Mouse (Mus musculus): ENCODE data around the gene Axin2. TPM values are rescaled to one million over a fixed set of nuclear protein-coding genes. Genes with fewer than 3 reads are reported as not detected.
A peak's percentile ranks its signal among the peaks of the same experiment; 100 is the strongest.

Axin2 gene
- total and polyA plus RNA-seq, 2 experiments = 3.2 to 5.8 TPM

DNA sequence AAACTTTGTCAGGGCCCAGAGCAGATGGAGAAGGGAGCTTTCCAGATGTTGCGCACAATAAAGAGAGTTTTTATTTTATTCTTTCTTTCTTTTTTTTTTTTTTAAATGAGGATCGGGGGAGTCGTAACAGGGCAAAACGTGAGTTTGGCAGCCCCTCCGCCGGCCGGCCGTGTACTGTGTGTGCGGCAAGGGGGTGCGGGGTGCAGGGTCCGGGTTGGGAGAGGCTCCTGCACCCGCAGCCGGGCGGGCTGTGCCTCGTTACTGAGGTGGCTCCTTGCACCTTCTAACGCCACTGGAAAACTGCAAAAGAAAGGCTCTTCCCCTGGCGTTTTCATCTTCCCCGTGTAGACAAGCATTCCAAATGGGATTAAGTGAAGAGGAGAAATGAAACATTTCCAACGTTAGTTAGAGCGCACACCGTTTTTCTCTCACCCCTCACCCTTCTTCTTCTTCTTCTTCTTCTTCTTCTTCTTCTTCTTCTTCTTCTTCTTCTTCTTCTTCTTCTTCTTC is 28.2 kb upstream of the Axin2 start:
- H3K36me3 ChIP-seq (ENCODE audit: control insufficient read depth, insufficient read depth, low read length) = no peaks in the 10 kb centered on the region
- no peak overlapping the region for H3K27ac ChIP-seq (replicated peaks; ENCODE audit: insufficient read depth, low read depth, low read length)
- no peak overlapping the region for H3K9ac ChIP-seq (ENCODE audit: low read depth, low read length)
- H3K4me1 ChIP-seq (ENCODE audit: control insufficient read depth, insufficient read depth, low read length) = no peaks in the 10 kb centered on the region; the same call in 1 of the 2 replicates
- TF ChIP-seq CTCF (IDR thresholded peaks at IDR 0.05; ENCODE audit: low read depth, low read length) (no peak), POLR2A (IDR thresholded peaks at IDR 0.05; ENCODE audit: extremely low read depth, insufficient read depth, low read length) (no peak)
- H3K27me3 ChIP-seq (ENCODE audit: control insufficient read depth, insufficient read depth, low read length) = no peaks in the 10 kb centered on the region
- H3K4me3 ChIP-seq (ENCODE audit: insufficient read depth, low read depth, low read length) = no peak overlapping the region
- no peak for DNase-seq (ENCODE audit: extremely low read depth, low read depth, low spot score)
- no peaks in the 10 kb centered on the region for H3K79me2 ChIP-seq (ENCODE audit: control insufficient read depth, insufficient read depth, low read length)
- WGBS = 32% methylated on average over 21 of the region's 21 CpGs

DNA sequence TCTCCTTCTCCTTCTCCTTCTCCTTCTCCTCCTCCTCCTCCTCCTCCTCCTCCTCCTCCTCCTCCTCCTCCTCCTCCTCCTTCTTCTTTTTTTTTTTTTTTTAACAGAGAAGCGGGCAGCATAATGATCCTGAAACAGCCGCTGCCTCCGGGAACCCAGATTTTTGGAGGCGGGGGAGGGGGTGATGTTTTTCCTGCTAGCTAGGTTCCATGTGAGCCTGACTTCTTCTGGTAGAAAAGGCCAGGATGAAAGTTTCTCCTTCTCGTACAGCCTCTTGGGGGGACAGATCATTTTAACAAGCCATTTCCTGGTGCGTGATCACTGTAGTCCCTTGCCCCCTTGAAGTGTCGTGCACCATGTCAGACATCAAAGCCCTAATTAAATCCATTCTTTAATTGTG is 27.7 kb upstream of the Axin2 start:
- DNase-seq (ENCODE audit: extremely low read depth, low read depth, low spot score) = no peak
- 83% methylated on average over 6 of the region's 7 CpGs for WGBS
- Histone ChIP-seq H3K4me1 (ENCODE audit: control insufficient read depth, insufficient read depth, low read length) (no peaks in the 10 kb centered on the region; the same call in 1 of the 2 replicates), H3K4me3 (ENCODE audit: insufficient read depth, low read depth, low read length) (no peak overlapping the region), H3K9ac (ENCODE audit: low read depth, low read length) (no peak overlapping the region), H3K79me2 (ENCODE audit: control insufficient read depth, insufficient read depth, low read length) (no peaks in the 10 kb centered on the region), H3K27ac (replicated peaks; ENCODE audit: insufficient read depth, low read depth, low read length) (no peak overlapping the region), H3K27me3 (ENCODE audit: control insufficient read depth, insufficient read depth, low read length) (no peaks in the 10 kb centered on the region), H3K36me3 (ENCODE audit: control insufficient read depth, insufficient read depth, low read length) (no peaks in the 10 kb centered on the region)
- no peak for TF ChIP-seq CTCF (IDR thresholded peaks at IDR 0.05; ENCODE audit: low read depth, low read length)
- TF ChIP-seq POLR2A (IDR thresholded peaks at IDR 0.05; ENCODE audit: extremely low read depth, insufficient read depth, low read length) = no peak

DNA sequence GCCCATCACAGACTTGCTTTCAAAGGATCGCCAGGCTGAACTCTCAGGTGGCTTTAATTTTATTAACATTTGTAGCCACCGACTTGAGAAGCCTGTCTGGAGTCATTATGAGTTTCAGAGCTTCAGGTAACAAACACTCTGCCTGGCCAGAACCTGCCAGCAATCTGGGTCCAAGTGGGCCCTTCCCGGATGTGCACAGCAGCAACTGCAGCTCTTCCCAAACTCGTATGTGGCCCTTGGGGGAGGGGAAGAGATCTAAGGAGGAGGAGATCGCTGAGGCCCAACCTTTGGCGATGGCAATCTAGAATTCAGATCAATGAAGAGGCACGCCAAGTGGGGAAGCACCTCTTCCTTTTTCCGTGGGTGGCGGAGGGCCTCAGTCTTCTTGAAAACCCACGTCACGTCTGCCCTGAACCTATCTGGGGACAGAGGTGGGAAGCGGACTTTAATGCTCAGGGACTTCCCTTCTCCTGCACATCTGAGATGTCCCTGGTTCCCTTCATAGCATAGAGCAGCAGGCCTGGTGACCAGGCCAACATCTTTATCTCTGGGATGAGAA is 26.8 kb upstream of the Axin2 start:
- H3K79me2 ChIP-seq (ENCODE audit: control insufficient read depth, insufficient read depth, low read length) = no peaks in the 10 kb centered on the region
- DNase-seq (ENCODE audit: extremely low read depth, low read depth, low spot score) = no peak
- no peak overlapping the region for H3K27ac ChIP-seq (replicated peaks; ENCODE audit: insufficient read depth, low read depth, low read length)
- H3K27me3 ChIP-seq (ENCODE audit: control insufficient read depth, insufficient read depth, low read length) = no peaks in the 10 kb centered on the region
- TF ChIP-seq POLR2A (IDR thresholded peaks at IDR 0.05; ENCODE audit: extremely low read depth, insufficient read depth, low read length) (no peak), CTCF (IDR thresholded peaks at IDR 0.05; ENCODE audit: low read depth, low read length) (no peak)
- H3K36me3 ChIP-seq (ENCODE audit: control insufficient read depth, insufficient read depth, low read length) = no peaks in the 10 kb centered on the region
- H3K4me1 ChIP-seq (ENCODE audit: control insufficient read depth, insufficient read depth, low read length) = no peaks in the 10 kb centered on the region; the same call in 1 of the 2 replicates
- H3K4me3 ChIP-seq (ENCODE audit: insufficient read depth, low read depth, low read length) = no peak overlapping the region
- H3K9ac ChIP-seq (ENCODE audit: low read depth, low read length) = no peak overlapping the region
- WGBS = 80% methylated on average over 12 of the region's 12 CpGs

DNA sequence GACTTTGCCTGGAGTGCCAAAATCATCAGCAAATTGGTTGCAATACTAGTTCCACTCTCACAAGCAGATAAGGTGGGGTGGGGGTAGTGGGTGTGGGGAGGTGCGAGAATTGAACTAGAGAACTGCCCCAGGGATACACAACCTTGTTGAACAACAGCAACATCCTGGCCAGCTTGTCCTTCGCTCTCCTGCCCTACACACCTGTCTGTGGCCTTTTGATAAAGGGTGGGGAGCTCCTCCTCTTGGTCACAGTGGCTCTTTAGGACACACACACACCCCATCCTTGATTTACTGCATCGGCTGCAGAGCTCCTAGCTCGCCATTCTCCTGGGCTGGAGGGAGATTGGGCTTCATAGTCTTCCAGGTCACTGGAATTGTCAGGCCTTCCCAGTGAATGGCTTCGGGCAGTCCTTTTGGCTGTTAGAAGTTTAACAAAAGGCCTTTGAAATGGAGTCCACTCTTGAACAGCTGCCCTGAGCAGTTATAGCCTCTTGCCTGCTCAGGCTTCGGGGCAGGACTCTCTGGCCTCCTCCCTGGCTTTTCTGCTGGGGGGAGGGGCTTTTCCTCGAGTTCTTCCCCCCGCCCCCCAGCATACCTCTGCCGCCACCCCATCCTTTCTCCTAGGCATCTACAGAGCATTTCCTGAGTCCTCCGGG is 26.2 kb upstream of the Axin2 start:
- no peaks in the 10 kb centered on the region for H3K27me3 ChIP-seq (ENCODE audit: control insufficient read depth, insufficient read depth, low read length)
- no peak overlapping the region for H3K27ac ChIP-seq (replicated peaks; ENCODE audit: insufficient read depth, low read depth, low read length)
- 82% methylated on average over 10 of the region's 10 CpGs for WGBS
- no peak overlapping the region for H3K9ac ChIP-seq (ENCODE audit: low read depth, low read length)
- TF ChIP-seq CTCF (IDR thresholded peaks at IDR 0.05; ENCODE audit: low read depth, low read length) (no peak), POLR2A (IDR thresholded peaks at IDR 0.05; ENCODE audit: extremely low read depth, insufficient read depth, low read length) (no peak)
- no peaks in the 10 kb centered on the region; the same call in 1 of the 2 replicates for H3K4me1 ChIP-seq (ENCODE audit: control insufficient read depth, insufficient read depth, low read length)
- H3K4me3 ChIP-seq (ENCODE audit: insufficient read depth, low read depth, low read length) = no peak overlapping the region
- no peaks in the 10 kb centered on the region for H3K36me3 ChIP-seq (ENCODE audit: control insufficient read depth, insufficient read depth, low read length)
- no peak for DNase-seq (ENCODE audit: extremely low read depth, low read depth, low spot score)
- no peaks in the 10 kb centered on the region for H3K79me2 ChIP-seq (ENCODE audit: control insufficient read depth, insufficient read depth, low read length)

DNA sequence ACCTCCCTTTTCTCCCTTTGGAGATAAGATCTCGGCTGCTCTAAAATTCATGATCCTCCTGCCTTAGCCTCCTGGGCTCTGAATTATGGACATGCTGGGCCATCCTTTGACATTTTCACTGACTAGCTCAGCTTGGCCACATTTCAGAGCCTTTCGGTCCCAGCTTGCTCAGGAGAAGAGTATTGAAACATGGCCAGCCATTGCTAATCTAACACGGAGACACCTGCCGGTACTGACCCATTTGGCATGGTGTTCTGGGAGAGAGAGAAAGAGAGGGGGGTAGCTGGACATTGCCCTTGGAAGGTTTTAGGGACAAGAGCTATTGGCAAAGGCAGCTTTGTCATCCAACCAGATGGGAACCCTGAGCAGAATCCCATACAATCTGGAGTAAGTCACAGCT is 23.1 kb upstream of the Axin2 start:
- Histone ChIP-seq H3K4me3 (ENCODE audit: insufficient read depth, low read depth, low read length) (no peak overlapping the region), H3K27me3 (ENCODE audit: control insufficient read depth, insufficient read depth, low read length) (no peaks in the 10 kb centered on the region), H3K27ac (replicated peaks; ENCODE audit: insufficient read depth, low read depth, low read length) (no peak overlapping the region), H3K9ac (ENCODE audit: low read depth, low read length) (no peak overlapping the region), H3K79me2 (ENCODE audit: control insufficient read depth, insufficient read depth, low read length) (no peaks in the 10 kb centered on the region), H3K4me1 (ENCODE audit: control insufficient read depth, insufficient read depth, low read length) (no peaks in the 10 kb centered on the region), H3K36me3 (ENCODE audit: control insufficient read depth, insufficient read depth, low read length) (no peaks in the 10 kb centered on the region)
- DNase-seq (ENCODE audit: extremely low read depth, low read depth, low spot score) = peak; percentile 80
- WGBS = 31% methylated on average over 4 of the region's 4 CpGs
- TF ChIP-seq POLR2A (IDR thresholded peaks at IDR 0.05; ENCODE audit: extremely low read depth, insufficient read depth, low read length) (no peak), CTCF (IDR thresholded peaks at IDR 0.05; ENCODE audit: low read depth, low read length) (no peak)

DNA sequence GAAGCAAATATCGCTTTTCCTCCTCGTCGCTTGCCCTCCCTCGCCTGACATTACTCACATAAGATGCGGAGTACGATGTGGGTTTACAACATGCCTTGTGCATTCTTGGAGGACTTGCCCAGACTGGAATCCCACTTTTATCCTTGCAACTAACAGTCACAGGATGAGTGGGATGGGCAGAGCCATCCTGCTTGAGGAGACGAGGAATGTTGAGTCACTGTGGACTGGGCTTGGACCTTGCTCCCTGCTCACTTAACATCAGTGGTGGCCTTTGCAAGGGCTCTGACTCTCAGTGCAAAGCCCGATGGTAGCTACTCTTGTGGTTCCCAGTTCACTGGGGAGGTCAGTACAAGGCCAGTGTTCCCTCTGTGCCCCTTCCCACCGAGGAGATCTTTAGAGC is 22.1 kb upstream of the Axin2 start:
- Histone ChIP-seq H3K36me3 (ENCODE audit: control insufficient read depth, insufficient read depth, low read length) (no peaks in the 10 kb centered on the region), H3K9ac (ENCODE audit: low read depth, low read length) (no peak overlapping the region), H3K79me2 (ENCODE audit: control insufficient read depth, insufficient read depth, low read length) (no peaks in the 10 kb centered on the region), H3K4me3 (ENCODE audit: insufficient read depth, low read depth, low read length) (no peak overlapping the region), H3K27me3 (ENCODE audit: control insufficient read depth, insufficient read depth, low read length) (no peaks in the 10 kb centered on the region), H3K27ac (replicated peaks; ENCODE audit: insufficient read depth, low read depth, low read length) (no peak overlapping the region), H3K4me1 (ENCODE audit: control insufficient read depth, insufficient read depth, low read length) (no peaks in the 10 kb centered on the region)
- DNase-seq (ENCODE audit: extremely low read depth, low read depth, low spot score) = peak; percentile 50
- no peak for TF ChIP-seq POLR2A (IDR thresholded peaks at IDR 0.05; ENCODE audit: extremely low read depth, insufficient read depth, low read length)
- TF ChIP-seq CTCF (IDR thresholded peaks at IDR 0.05; ENCODE audit: low read depth, low read length) = no peak
- WGBS = 76% methylated on average over 9 of the region's 9 CpGs
